Mouse (Mus musculus) neural tube, embryonic 11.5 days (tissue): ENCODE results near the gene Safb2. TPM values are rescaled to one million over a fixed set of nuclear protein-coding genes. Genes with fewer than 3 reads are reported as not detected.
A peak's percentile ranks its signal among the peaks of the same experiment; 100 is the strongest.

Experiments
- ATAC-seq: fragments of 200-750 bp; cut with Nextera tagmentation; 2 replicates; pipeline ENCODE4 v1.8.0; 2017; ENCODE audit warnings: moderate number of reproducible peaks, mild to moderate bottlenecking, moderate TSS enrichment, moderate library complexity; ENCODE audit not compliant: insufficient read depth, low FRiP score, low TSS enrichment
- DNase-seq: peaks from one replicate; pipeline ENCODE4 v3.0.0-alpha.2; 2015; ENCODE audit warnings: low spot score
- H3K27ac ChIP-seq: fragments of 300-500 bp; sonication (generic); 2 replicates; pipeline ENCODE4 v1.5.1; 2014; ENCODE audit warnings: low read depth, mild to moderate bottlenecking, low read length
- H3K27me3 ChIP-seq: fragments of 300-500 bp; sonication (generic); 2 replicates; pipeline ENCODE4 v1.6.1; 2014; ENCODE audit warnings: mild to moderate bottlenecking, low read length, mixed read lengths; ENCODE audit not compliant: control insufficient read depth, insufficient read depth
- H3K36me3 ChIP-seq: fragments of 300-500 bp; sonication (generic); 2 replicates; pipeline ENCODE4 v1.6.1; 2014; ENCODE audit warnings: mild to moderate bottlenecking, low read length, moderate library complexity, mixed read lengths; ENCODE audit not compliant: control insufficient read depth, insufficient read depth
- H3K4me1 ChIP-seq: fragments of 300-500 bp; sonication (generic); 2 replicates; pipeline ENCODE4 v1.6.1; 2014; ENCODE audit warnings: low read length, mixed read lengths; ENCODE audit not compliant: control insufficient read depth, insufficient read depth
- H3K4me2 ChIP-seq: fragments of 300-500 bp; sonication (generic); 2 replicates; pipeline ENCODE4 v1.6.1; 2014; ENCODE audit warnings: low read depth, mild to moderate bottlenecking, moderate library complexity
- H3K4me3 ChIP-seq: fragments of 300-500 bp; sonication (generic); 2 replicates; pipeline ENCODE4 v1.5.1; 2014; ENCODE audit warnings: low read depth, low read length
- H3K9ac ChIP-seq: fragments of 300-500 bp; sonication (generic); 2 replicates; pipeline ENCODE4 v1.6.1; 2014; ENCODE audit warnings: mild to moderate bottlenecking, low read length
- H3K9me3 ChIP-seq: fragments of 300-500 bp; sonication (generic); 2 replicates; pipeline ENCODE4 v1.6.1; 2016; ENCODE audit warnings: low read length; ENCODE audit not compliant: control insufficient read depth
- WGBS: fragments of 180-500 bp; shearing (Covaris S2); extraction: QIAGEN DNeasy Blood & Tissue Kit; methylation state at CpG from one replicate; pipeline ENCODE4 v1.1.7; 2014; 5-methylcytosine and 5-hydroxymethylcytosine counted together
- polyA plus RNA-seq: library from polyadenylated mRNA; unstranded; fragments of >200 nt; fragmentation: Nextera tagmentation; extraction: Ambion mirVana; gene quantifications from 2 replicates; pipeline ENCODE4 v1.2.1, GENCODE M21; 2014

The Safb2 gene
- polyA plus RNA-seq, 1 experiment from 2014 or later: 56.8 TPM

- Histone ChIP-seq H3K27me3 (peaks cover 36% of the 10 kb centered on the region), H3K9me3 (no peaks in the 10 kb centered on the region), H3K4me3 (peak overlapping the region; percentile 20), H3K4me1 (peaks cover 19% of the 10 kb centered on the region; the same call in 1 of the 2 replicates), H3K27ac (no peak overlapping the region), H3K36me3 (no peaks in the 10 kb centered on the region), H3K4me2 (peak overlapping the region; percentile 14; the same call in 1 of the 2 replicates), H3K9ac (peak overlapping the region; percentile 32)
- ATAC-seq (no peak), DNase-seq (peak; percentile 35)
- WGBS: 7% methylated on average over 60 of the region's 60 CpGs
Measured at GRCm38 (mm10) chr17:56510970-56511706, 73.2 kb downstream of the Safb2 start.

Other genes with a start within 250 kb of the Safb2 start
- 164 and 174 TPM in 2 replicates for gene Ptprs, start 108.1 kb downstream of the Safb2 start, polyA plus RNA-seq
- not detected in 2 replicates for gene Znrf4, start 72.2 kb downstream of the Safb2 start, polyA plus RNA-seq
- 1.1 and 2.1 TPM in 2 replicates for gene Gm20219, start 30.2 kb downstream of the Safb2 start, polyA plus RNA-seq
- 114 and 120 TPM in 2 replicates for gene Safb, start 240 bp upstream of the Safb2 start, polyA plus RNA-seq
- gene 2410015M20Rik, start 25.2 kb upstream of the Safb2 start, polyA plus RNA-seq: 178 and 203 TPM in 2 replicates
- 1,299 and 1,352 TPM in 2 replicates for gene Rpl36, start 28.8 kb upstream of the Safb2 start, polyA plus RNA-seq
- gene Lonp1, start 42.3 kb upstream of the Safb2 start, polyA plus RNA-seq: 56.0 and 56.3 TPM in 2 replicates
- 0.54 and 0.92 TPM in 2 replicates for gene Catsperd, start 43.6 kb upstream of the Safb2 start, polyA plus RNA-seq
- 112 and 119 TPM in 2 replicates for gene Ranbp3, start 88.7 kb upstream of the Safb2 start, polyA plus RNA-seq
- 403 and 406 TPM in 2 replicates for gene Ndufa11, start 133.2 kb upstream of the Safb2 start, polyA plus RNA-seq
- gene Vmac, start 133.4 kb upstream of the Safb2 start, polyA plus RNA-seq: 17.3 and 17.6 TPM in 2 replicates
- 5.8 and 6.3 TPM in 2 replicates for gene Nrtn, start 172.9 kb upstream of the Safb2 start, polyA plus RNA-seq
- gene Dus3l, start 180.2 kb upstream of the Safb2 start, polyA plus RNA-seq: 36.6 and 42.3 TPM in 2 replicates
- 0.77 and 1.1 TPM in 2 replicates for gene Prr22, start 185.7 kb upstream of the Safb2 start, polyA plus RNA-seq
- 3.9 and 4.9 TPM in 2 replicates for gene Rfx2, start 246.4 kb upstream of the Safb2 start, polyA plus RNA-seq